Mouse (Mus musculus): ENCODE results near the gene Jph2.

DNA sequence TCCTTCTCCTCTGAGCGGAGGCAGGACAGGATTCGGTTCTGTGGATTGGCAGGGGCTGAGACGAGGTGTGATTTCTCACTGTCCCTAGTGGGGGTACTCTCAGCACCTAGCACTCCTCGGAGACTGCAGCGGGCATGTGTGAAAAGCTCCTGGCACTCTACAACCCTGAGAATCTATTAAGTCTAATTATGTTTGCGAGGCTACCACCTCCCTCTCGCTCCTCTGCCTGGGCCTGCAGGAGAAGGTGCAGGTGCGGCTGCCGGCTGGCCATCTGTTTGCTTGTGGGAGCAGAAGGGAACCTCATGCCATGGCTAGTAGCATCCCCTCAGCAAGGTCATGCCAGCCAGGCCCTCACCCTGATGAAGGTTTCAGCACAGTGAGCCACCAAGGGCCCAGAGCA lies 94.8 kb downstream of the Jph2 start:
- no peak for TF ChIP-seq CTCF (conservative IDR thresholded peaks at IDR 0.05; ENCODE audit: low read length)
- TF ChIP-seq POU5F1 (IDR thresholded peaks at IDR 0.05; ENCODE audit: borderline replicate concordance, low read length): no peak
- TF ChIP-seq NANOG (IDR thresholded peaks at IDR 0.05; ENCODE audit: borderline replicate concordance, low read length): no peak
